Mouse (Mus musculus): ENCODE data around the gene Ppp1r36. TPM values are rescaled to one million over a fixed set of nuclear protein-coding genes. Genes with fewer than 3 reads are reported as not detected.

Gene Ppp1r36
- not detected for total RNA-seq (2023)

GRCm38 (mm10) chr12:76417433-76417854 lies at the start of gene Ppp1r36:
Gene Ppp1r36 (plus strand): TSS chr12:76417538.

DNA sequence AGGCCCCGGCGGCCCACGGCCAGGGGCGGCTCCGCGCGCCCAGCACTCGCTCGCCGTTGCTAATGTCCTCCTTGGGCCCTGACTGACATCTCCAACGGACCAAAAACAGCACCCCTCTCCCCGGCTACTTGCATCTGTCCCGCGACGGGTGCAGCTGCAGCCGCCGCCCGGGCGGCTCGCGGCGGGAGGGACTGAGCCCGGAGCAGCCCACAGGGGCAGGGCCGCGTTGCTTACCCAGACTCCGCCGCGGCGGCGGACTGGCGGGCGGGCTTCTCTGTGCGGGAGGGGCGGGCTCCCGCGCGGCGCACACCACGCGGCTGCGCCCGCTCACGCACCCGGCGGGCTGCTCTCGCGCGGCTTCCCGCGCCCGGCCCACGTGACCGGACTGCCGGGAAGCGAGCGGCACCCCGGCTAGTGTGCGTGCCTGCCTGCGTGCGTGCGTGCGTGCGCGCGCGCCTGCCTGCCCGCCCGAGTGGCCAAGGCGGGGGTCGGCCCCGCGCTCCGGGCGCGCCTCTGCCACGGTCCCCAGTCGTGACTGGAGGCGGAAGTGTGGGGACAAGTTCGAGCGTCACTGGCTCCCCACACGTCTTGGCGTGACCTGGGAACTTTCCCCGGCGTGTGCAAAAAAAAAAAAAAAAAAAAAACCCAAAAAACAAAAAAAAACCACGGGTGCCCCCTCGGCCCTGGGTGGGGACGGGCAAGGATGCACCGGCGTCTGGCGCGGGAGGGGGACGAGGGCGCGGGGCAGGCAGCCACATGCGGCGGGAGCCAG lies 47.9 kb upstream of the Ppp1r36 start, which contains the start of gene Zbtb25:
Gene Zbtb25, minus strand, starts transcription at position 397 of the 772 bp plus-strand sequence.

DNA sequence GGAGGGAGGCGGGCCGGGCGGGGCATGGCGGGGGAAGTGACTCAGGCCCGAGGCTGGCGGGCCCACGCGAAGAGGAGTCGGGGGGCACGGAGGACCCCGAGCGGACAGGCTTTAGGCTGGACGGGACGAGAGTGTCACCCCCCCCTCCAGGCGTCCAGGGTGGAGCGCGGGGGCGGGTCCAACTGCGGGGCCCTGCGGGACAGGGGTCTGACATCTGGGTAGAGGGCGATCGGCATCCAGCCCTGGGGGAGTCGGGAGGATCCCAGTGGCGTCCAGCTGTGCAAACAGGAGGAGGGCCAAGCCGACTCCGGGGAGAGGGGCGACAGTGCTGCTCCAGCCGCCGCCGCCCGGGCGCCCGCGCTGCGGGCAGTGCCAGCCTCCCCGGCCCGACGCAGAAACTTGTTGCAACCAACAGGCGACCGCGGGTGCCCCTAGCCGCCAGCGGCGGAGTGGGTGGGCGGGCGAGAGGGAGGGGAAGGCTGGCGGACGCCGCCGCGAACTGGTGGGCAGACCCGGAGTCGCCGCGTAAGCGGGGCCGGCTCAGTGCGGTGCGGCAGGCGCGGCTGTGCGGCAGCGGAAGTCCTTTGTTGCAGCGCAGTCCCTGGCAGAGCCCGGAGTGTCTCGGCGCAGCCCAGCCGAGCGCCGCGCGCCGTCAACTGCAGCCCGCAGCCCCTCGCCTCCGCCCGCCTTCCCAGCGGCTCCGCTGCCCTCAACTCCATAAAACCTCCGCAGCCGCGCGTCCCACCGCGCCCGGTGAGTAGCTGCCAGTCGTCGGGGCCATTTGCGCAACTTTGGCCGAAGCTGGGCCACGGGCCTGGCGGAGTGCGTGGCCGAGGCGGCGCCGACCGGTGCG lies 47.1 kb upstream of the Ppp1r36 start, which contains the start of gene Zbtb1:
Gene Zbtb1, plus strand, starts transcription at position 289 of the 853 bp plus-strand sequence.

GRCm38 (mm10) chr12:76403886-76404537 lies 13.3 kb upstream of the Ppp1r36 start, which contains the start of gene Hspa2:
Gene Hspa2 (plus strand): TSS chr12:76404176.

Other genes with a start within 250 kb of the Ppp1r36 start
- not detected for gene Esr2, start 240.3 kb upstream of the Ppp1r36 start, total RNA-seq (2023)
- gene Tex21, start 170.8 kb upstream of the Ppp1r36 start, total RNA-seq (2023), result 0.30 TPM
- gene Mthfd1, start 162.2 kb upstream of the Ppp1r36 start, total RNA-seq (2023), result 44.1 TPM
- 0.74 TPM for gene Akap5, start 92.6 kb upstream of the Ppp1r36 start, total RNA-seq (2023)
- 51.6 TPM for gene Zbtb25, start 47.9 kb upstream of the Ppp1r36 start, total RNA-seq (2023)
- 16.8 TPM for gene Zbtb1, start 47.3 kb upstream of the Ppp1r36 start, total RNA-seq (2023)
- gene Hspa2, start 13.4 kb upstream of the Ppp1r36 start, total RNA-seq (2023), result 3.6 TPM
- 12.1 TPM for gene Plekhg3, start 113.4 kb downstream of the Ppp1r36 start, total RNA-seq (2023)